In the genomic region with DNA sequence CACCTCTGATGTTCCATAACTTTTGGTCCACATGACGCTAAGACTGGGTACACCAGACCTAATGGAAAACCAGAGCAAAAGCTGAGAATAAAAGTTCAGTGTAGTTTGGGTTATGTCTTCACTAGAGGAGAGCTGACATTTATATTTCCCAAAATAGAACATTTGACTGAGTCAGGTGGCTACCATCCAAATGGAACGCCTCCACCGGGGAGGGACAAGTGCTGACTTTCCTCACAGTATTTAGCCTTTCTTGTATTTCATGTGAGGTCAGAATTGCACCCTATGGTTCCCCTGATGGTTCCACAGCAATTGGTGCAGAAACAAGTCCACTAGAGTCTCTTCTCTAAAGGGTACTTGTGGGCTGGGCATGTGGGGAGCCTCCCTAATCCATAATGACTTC, we compare ENCODE assay signal across 13 mouse cellular contexts.
DNase-seq lines count a peak whose midpoint lies in the region; TF ChIP-seq lines count a peak whose summit lies in the region.
"Had no signal": no experiment of that assay in that cellular context is flagged by ENCODE, and none has a peak within 500 bp of the region (broad histone marks: within the 10 kb centered on the region; RNA-seq: fewer than 3 reads in every experiment).

No protein-coding gene starts in this region.

- H3K9ac ChIP-seq in heart, adult 2 months (ENCODE audit: low read depth, low read length), result no peak overlapping the region
- H3K9ac ChIP-seq: embryonic facial prominence, embryonic 15.5 days; intestine, embryonic 15.5 days; liver, embryonic 14.5 days had no signal

- peaks cover 3% of the 10 kb centered on the region for H3K4me1 ChIP-seq in heart, adult 2 months (ENCODE audit: control insufficient read depth, insufficient read depth, low read length)
- H3K4me1 ChIP-seq in forebrain, embryonic 10.5 days, result peaks cover 6% of the 10 kb centered on the region; the same call in 1 of the 2 replicates
- H3K4me1 ChIP-seq: embryonic facial prominence, embryonic 15.5 days; intestine, embryonic 15.5 days had no signal

- intact Hi-C loops in heart, adult 2 months (cut with DNase I), result no loop called here

- no peak overlapping the region for H3K27ac ChIP-seq in heart, adult 2 months
- H3K27ac ChIP-seq in forebrain, embryonic 10.5 days, result no peak overlapping the region
- H3K27ac ChIP-seq: embryonic facial prominence, embryonic 15.5 days; hindbrain, embryonic 10.5 days; intestine, embryonic 15.5 days; liver, embryonic 14.5 days had no signal

- H3K27me3 ChIP-seq in heart, adult 2 months (ENCODE audit: control insufficient read depth, insufficient read depth, low read length), result no peaks in the 10 kb centered on the region
- H3K27me3 ChIP-seq in forebrain, embryonic 10.5 days (ENCODE audit: poor library complexity, severe bottlenecking), result 0 out of 2 replicates have a peak, but pooled peaks cover 5% of the 10 kb centered on the region
- H3K27me3 ChIP-seq: embryonic facial prominence, embryonic 15.5 days; intestine, embryonic 15.5 days had no signal

- H3K36me3 ChIP-seq in heart, adult 2 months (ENCODE audit: control insufficient read depth, insufficient read depth, low read length), result no peaks in the 10 kb centered on the region; the same call in 1 of the 2 replicates
- no peaks in the 10 kb centered on the region for H3K36me3 ChIP-seq in forebrain, embryonic 10.5 days (replicated peaks)
- H3K36me3 ChIP-seq: embryonic facial prominence, embryonic 15.5 days; hindbrain, embryonic 10.5 days; intestine, embryonic 15.5 days had no signal

- no peaks in the 10 kb centered on the region for H3K79me2 ChIP-seq in heart, adult 2 months (replicated peaks; ENCODE audit: control insufficient read depth, insufficient read depth, low read length)

- no peak for TF ChIP-seq CTCF in heart, adult 2 months (IDR thresholded peaks at IDR 0.05)

- 56% methylated on average over 3 of the region's 3 CpGs for WGBS in heart, adult 2 months
- 90% methylated on average over 3 of the region's 3 CpGs for WGBS in forebrain, embryonic 10.5 days

- H3K4me3 ChIP-seq in heart, adult 2 months, result no peak overlapping the region
- H3K4me3 ChIP-seq in forebrain, embryonic 10.5 days, result no peak overlapping the region
- H3K4me3 ChIP-seq: embryonic facial prominence, embryonic 15.5 days; hindbrain, embryonic 10.5 days; intestine, embryonic 15.5 days had no signal

- no peak for TF ChIP-seq EP300 in heart, adult 2 months (IDR thresholded peaks at IDR 0.05; ENCODE audit: insufficient read depth, low read depth, low read length)

- peak; percentile 16 to 27 for DNase-seq in heart, adult 2 months
- no peak for DNase-seq in heart, adult 11 months
- peak; percentile 58 for DNase-seq in 3T3-L1 (ENCODE audit: low read depth, low spot score)
- DNase-seq in adrenal gland, adult 18-20 months (ENCODE audit: low spot score in 2 of 2), result peak; percentile 24 to 31
- peak; percentile 50 to 63 for DNase-seq in cerebellum, postnatal 36 days
- DNase-seq in forebrain, embryonic 10.5 days (ENCODE audit: extremely low spot score, low spot score), result no peak
- DNase-seq in natural killer cell, adult 2 months (ENCODE audit: low spot score in 2 of 2), result no peak
- no peak for DNase-seq in c-Kit-positive CD71-positive TER-119-positive erythroid progenitor cells, embryonic 14.5 days (ENCODE audit: low spot score)
- DNase-seq: kidney, postnatal 4 days had no signal

- no peaks in the 10 kb centered on the region for H3K9me3 ChIP-seq in forebrain, embryonic 10.5 days
- H3K9me3 ChIP-seq: embryonic facial prominence, embryonic 15.5 days; hindbrain, embryonic 10.5 days; intestine, embryonic 15.5 days had no signal

- no peak for TF ChIP-seq POLR2A in heart, adult 2 months (IDR thresholded peaks at IDR 0.05; ENCODE audit: insufficient read depth, low read depth, low read length)

Comparison
In these comparisons a context has a peak if more than half of its experiments do, and no peak if none do; other contexts are left out.
1. DNase-seq: peak in heart, adult 2 months (2 of 2), 3T3-L1 (single experiment), adrenal gland, adult 18-20 months (2 of 2) and cerebellum, postnatal 36 days (2 of 2); none in heart, adult 11 months (single experiment), forebrain, embryonic 10.5 days (single experiment), natural killer cell, adult 2 months (0 of 2) and c-Kit-positive CD71-positive TER-119-positive erythroid progenitor cells, embryonic 14.5 days (single experiment).